Mouse (Mus musculus) natural killer cell, adult 2 months (primary cell): Measurements from ENCODE around the gene Arhgap36.

ENCODE experiments used
- DNase-seq, 2 experiments: peaks; one replicate each; pipeline ENCODE4 v3.0.0; 2022; ENCODE audit warnings: low spot score in 2 of 2

Arhgap36 gene

DNA sequence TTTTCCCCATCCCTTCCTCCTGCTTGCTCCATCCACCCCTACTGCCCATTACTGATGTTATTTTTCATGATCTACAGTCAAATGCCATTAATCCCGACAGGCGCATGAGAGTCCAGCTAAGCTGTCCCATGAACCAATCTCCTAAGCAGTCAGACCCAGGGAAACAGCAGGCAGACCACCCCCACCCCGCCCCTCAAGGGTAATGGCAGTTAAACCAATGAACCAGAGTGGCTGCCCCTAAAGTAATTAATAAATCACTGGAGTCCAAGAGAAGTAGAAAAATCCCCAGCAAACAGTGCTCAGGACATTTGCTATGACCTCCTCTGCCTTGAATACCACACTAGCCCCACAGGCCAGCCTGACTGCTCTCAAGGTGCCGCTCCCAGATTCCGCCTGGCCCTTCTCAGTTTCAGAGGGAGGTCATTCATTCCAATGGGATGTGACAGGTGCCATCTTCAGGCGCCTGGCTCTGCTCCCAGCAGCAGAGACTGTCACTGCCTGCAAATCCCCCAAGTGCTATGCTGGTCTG, at the start of gene Arhgap36:
Arhgap36 (plus strand) TSS at position 504 of the 529 bp plus-strand sequence.
- no peak for DNase-seq

- no peak for DNase-seq
These were observed 6.0 kb upstream of the Arhgap36 start for GRCm38 (mm10) chrX:49457781-49458180.

- DNase-seq: no peak
These were observed 6.7 kb downstream of the Arhgap36 start for GRCm38 (mm10) chrX:49470287-49471054.

GRCm38 (mm10) chrX:49479968-49480809, 16.4 kb downstream of the Arhgap36 start:
- no peak for DNase-seq

- no peak for DNase-seq
These were observed 17.1 kb downstream of the Arhgap36 start for GRCm38 (mm10) chrX:49480846-49481245.

- no peak for DNase-seq
These were observed 25.4 kb downstream of the Arhgap36 start for GRCm38 (mm10) chrX:49489141-49489540.

DNA sequence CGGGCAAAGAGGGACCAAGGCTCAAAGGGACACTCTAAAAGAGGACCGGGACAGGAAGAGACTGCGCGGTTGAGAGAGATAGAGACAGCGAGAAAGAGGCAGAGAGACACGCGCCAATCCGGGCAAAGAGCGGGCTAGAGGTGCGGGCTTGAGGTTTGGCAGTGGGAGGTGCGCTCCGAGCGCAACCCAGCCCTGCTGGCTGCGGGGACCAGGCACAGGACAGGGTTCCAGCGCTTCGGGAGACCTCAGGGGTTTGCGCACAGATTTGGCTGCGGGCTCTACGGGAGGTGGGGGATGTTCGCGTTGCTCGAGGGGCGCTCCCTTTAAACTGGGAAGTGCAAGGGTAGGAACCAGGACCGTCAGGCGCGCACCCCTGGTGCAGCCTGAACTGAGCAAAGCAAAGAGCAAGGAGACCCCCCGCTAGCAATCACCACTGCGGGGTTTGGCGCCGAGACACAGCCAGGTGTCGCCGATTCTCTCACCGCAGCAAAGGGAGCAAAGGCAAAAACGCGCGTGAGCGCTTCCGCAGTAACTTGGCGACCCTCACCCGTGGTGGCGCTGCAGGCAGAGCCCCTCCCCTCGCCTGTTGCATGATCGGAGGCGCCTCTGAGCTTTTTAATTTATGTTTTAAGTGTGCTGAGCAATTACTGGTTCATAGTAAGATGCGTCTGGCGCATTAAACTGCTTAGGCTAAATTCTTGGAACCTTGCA, 30.1 kb downstream of the Arhgap36 start:
- no peak for DNase-seq
